Mouse (Mus musculus): ENCODE results near the gene Enoph1.

DNA sequence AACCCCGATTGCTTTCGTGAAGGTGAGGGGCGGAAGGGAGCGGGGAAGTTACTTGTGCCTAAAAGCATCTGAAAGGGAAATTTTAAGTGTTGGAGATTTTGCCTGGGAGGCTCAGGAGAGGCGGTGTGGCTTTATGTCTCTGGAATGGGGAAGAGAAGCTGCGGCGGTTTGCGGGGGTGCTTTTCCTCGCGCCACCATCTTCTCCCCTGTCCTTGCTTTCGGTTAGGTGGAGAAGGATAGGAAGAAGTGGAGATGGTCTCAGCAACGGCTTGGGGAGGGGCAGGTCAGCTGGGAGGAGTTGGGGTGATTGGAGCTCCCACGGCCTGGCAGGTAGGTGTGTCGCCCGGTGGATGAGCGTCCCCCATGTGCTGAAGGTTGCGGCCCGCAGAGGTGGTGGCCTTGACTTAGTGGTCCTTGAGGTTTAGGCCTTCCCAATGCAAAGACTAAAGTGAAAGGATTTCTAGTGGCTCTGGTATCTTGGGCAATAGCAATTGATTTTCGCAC is 548 bp downstream of the Enoph1 start:
- no peak for TF ChIP-seq HCFC1 (IDR thresholded peaks at IDR 0.05; ENCODE audit: low read depth, low read length)
- TF ChIP-seq CTCF (conservative IDR thresholded peaks at IDR 0.05 in 1 of 2, IDR thresholded peaks at IDR 0.05 in 1 of 2; ENCODE audit: low read depth in 2 of 2, low read length in 2 of 2): no peak
- no peak for TF ChIP-seq MYC (IDR thresholded peaks at IDR 0.05; ENCODE audit: low read depth, low read length)
- TF ChIP-seq ZC3H11A (IDR thresholded peaks at IDR 0.05; ENCODE audit: low read depth, low read length): no peak
- no peak for TF ChIP-seq ZKSCAN1 (IDR thresholded peaks at IDR 0.05; ENCODE audit: borderline replicate concordance, low read depth, low read length)
- TF ChIP-seq POLR2A (IDR thresholded peaks at IDR 0.05; ENCODE audit: low read depth, low read length): no peak
- TF ChIP-seq USF2 (conservative IDR thresholded peaks at IDR 0.05; ENCODE audit: low read depth, low read length): no peak

Measured in CH12.LX (cell line).